Mouse (Mus musculus) liver, postnatal 0 days (tissue): Measurements from ENCODE around the gene Polr2b.

Experiments used
- CTCF ChIP-seq: sonication (generic); IDR thresholded peaks from 2 replicates; pipeline ENCODE4 v1.5.1; 2016; ENCODE audit warnings: antibody characterized with exemption, low read depth
- EP300 ChIP-seq: IDR thresholded peaks from 2 replicates; pipeline ENCODE4 v1.6.1; 2016; ENCODE audit warnings: antibody characterized with exemption, low read depth, mild to moderate bottlenecking

- TF ChIP-seq CTCF (no peak), EP300 (no peak)
Observed at GRCm38 (mm10) chr5:77385900-77386595, 76.1 kb downstream of the Polr2b start.
